Mouse (Mus musculus) MEL (cell line): ENCODE measurements around the gene Frmd4a. TPM values are rescaled to one million over a fixed set of nuclear protein-coding genes. Genes with fewer than 3 reads are reported as not detected.

Experiments
- DNase-seq: peaks from one replicate; pipeline ENCODE4 v3.0.0; 2011; ENCODE audit warnings: low read depth, low spot score
- H3K27ac ChIP-seq: 2 replicates; pipeline ENCODE4 v1.5.1; 2012; ENCODE audit warnings: low read depth, mild to moderate bottlenecking, control low read depth, low read length, moderate library complexity; ENCODE audit not compliant: control insufficient read depth
- H3K27me3 ChIP-seq, 2 experiments: fragments of 150-350 bp in 1 of 2; sonication (generic) in 1 of 2; 2 replicates each; pipeline ENCODE4 v1.6.1; 2012; ENCODE audit warnings: low read length in 2 of 2, mild to moderate bottlenecking in 2 of 2, improper control_type of control experiment in 1 of 2, moderate library complexity in 1 of 2; ENCODE audit not compliant: insufficient read depth in 2 of 2, control insufficient read depth in 1 of 2
- H3K36me3 ChIP-seq, 2 experiments: 2 replicates each; pipeline ENCODE4 v1.6.1; 2012 to 2014; ENCODE audit warnings: low read length in 2 of 2, improper control_type of control experiment in 1 of 2, inconsistent platforms in 1 of 2, mild to moderate bottlenecking in 1 of 2; ENCODE audit not compliant: insufficient read depth in 2 of 2, control insufficient read depth in 1 of 2
- H3K4me1 ChIP-seq, 2 experiments: fragments of 150-350 bp in 1 of 2; sonication (generic) in 1 of 2; 2 replicates each; pipeline ENCODE4 v1.6.1; 2012; ENCODE audit warnings: low read length in 2 of 2, improper control_type of control experiment in 1 of 2, mild to moderate bottlenecking in 1 of 2; ENCODE audit not compliant: insufficient read depth in 2 of 2, control insufficient read depth in 1 of 2
- H3K4me3 ChIP-seq, 2 experiments: fragments of 150-350 bp in 1 of 2; sonication (generic) in 1 of 2; 2 replicates each; pipeline ENCODE4 v1.5.1; 2012; ENCODE audit warnings: low read depth in 2 of 2, low read length in 2 of 2, mild to moderate bottlenecking in 2 of 2, moderate library complexity in 2 of 2, control low read depth in 1 of 2, improper control_type of control experiment in 1 of 2; ENCODE audit not compliant: control insufficient read depth in 1 of 2, insufficient read depth in 1 of 2
- H3K79me2 ChIP-seq: 2 replicates; pipeline ENCODE4 v1.6.1; 2012; ENCODE audit warnings: mild to moderate bottlenecking, low read length, moderate library complexity; ENCODE audit not compliant: control insufficient read depth, poor library complexity, insufficient read depth
- H3K9ac ChIP-seq: 2 replicates; pipeline ENCODE4 v1.6.1; 2012; ENCODE audit warnings: low read depth, mild to moderate bottlenecking, control low read depth, low read length, moderate library complexity; ENCODE audit not compliant: control insufficient read depth, poor library complexity, severe bottlenecking
- H3K9me3 ChIP-seq: fragments of 150-350 bp; sonication (generic); replicated peaks from 2 replicates; pipeline ENCODE4 v1.6.1; 2012; ENCODE audit warnings: mild to moderate bottlenecking, low read length, improper control_type of control experiment, moderate library complexity; ENCODE audit not compliant: insufficient read depth
- BHLHE40 ChIP-seq: IDR thresholded peaks from 2 replicates; pipeline ENCODE4 v1.6.1; 2012; ENCODE audit warnings: low read depth, mild to moderate bottlenecking, inconsistent platforms, low read length, improper control_type of control experiment, borderline replicate concordance
- CHD1 ChIP-seq: IDR thresholded peaks from 2 replicates; pipeline ENCODE4 v1.6.1; 2012; ENCODE audit warnings: low read depth, mild to moderate bottlenecking, inconsistent platforms, low read length, improper control_type of control experiment
- CTCF ChIP-seq, 3 experiments: IDR thresholded peaks in 2 of 3; conservative IDR thresholded peaks in 1 of 3; 2 replicates each; pipeline ENCODE4 v1.5.1; 2011 to 2012; ENCODE audit warnings: low read length in 3 of 3, low read depth in 2 of 3, mild to moderate bottlenecking in 2 of 3, improper control_type of control experiment in 1 of 3, inconsistent platforms in 1 of 3, mixed read lengths in 1 of 3, moderate library complexity in 1 of 3; ENCODE audit not compliant: control insufficient read depth in 1 of 3, insufficient read depth in 1 of 3, poor library complexity in 1 of 3, severe bottlenecking in 1 of 3
- E2F4 ChIP-seq: IDR thresholded peaks from 2 replicates; pipeline ENCODE4 v1.6.1; 2011; ENCODE audit warnings: low read depth, low read length, improper control_type of control experiment, borderline replicate concordance
- GABPA ChIP-seq: IDR thresholded peaks from 2 replicates; pipeline ENCODE4 v1.6.1; 2012; ENCODE audit warnings: low read depth, mild to moderate bottlenecking, inconsistent platforms, low read length, improper control_type of control experiment, moderate library complexity
- GATA1 ChIP-seq: IDR thresholded peaks from 2 replicates; pipeline ENCODE4 v1.6.1; 2011; ENCODE audit warnings: low read depth, low read length, improper control_type of control experiment
- KAT2A ChIP-seq: conservative IDR thresholded peaks from 2 replicates; pipeline ENCODE4 v1.6.1; 2012; ENCODE audit warnings: low read depth, low read length, improper control_type of control experiment, inconsistent platforms
- MAFK ChIP-seq: IDR thresholded peaks from 2 replicates; pipeline ENCODE4 v1.6.1; 2011; ENCODE audit warnings: low read depth, mild to moderate bottlenecking, low read length, improper control_type of control experiment, borderline replicate concordance
- MAZ ChIP-seq: IDR thresholded peaks from 2 replicates; pipeline ENCODE4 v1.6.1; 2012; ENCODE audit warnings: low read depth, mild to moderate bottlenecking, inconsistent platforms, low read length, improper control_type of control experiment
- MYB ChIP-seq: IDR thresholded peaks from 2 replicates; pipeline ENCODE4 v1.6.1; 2011; ENCODE audit warnings: mild to moderate bottlenecking, low read depth, low read length, improper control_type of control experiment
- NRF1 ChIP-seq: IDR thresholded peaks from 2 replicates; pipeline ENCODE4 v1.6.1; 2014; ENCODE audit warnings: low read depth, mild to moderate bottlenecking, inconsistent platforms, low read length, improper control_type of control experiment, moderate library complexity; ENCODE audit not compliant: poor library complexity, insufficient read depth, severe bottlenecking
- POLR2AphosphoS2 ChIP-seq: IDR thresholded peaks from 2 replicates; pipeline ENCODE4 v1.6.1; 2011; ENCODE audit warnings: low read length, improper control_type of control experiment
- POLR2AphosphoS5 ChIP-seq: IDR thresholded peaks from 2 replicates; pipeline ENCODE4 v1.6.1; 2012; ENCODE audit warnings: low read depth, borderline replicate concordance, mild to moderate bottlenecking, inconsistent platforms, low read length, moderate library complexity, mixed read lengths
- RCOR1 ChIP-seq: IDR thresholded peaks from 2 replicates; pipeline ENCODE4 v1.6.1; 2012; ENCODE audit warnings: low read depth, mild to moderate bottlenecking, inconsistent platforms, low read length, improper control_type of control experiment
- TAL1 ChIP-seq: IDR thresholded peaks from 2 replicates; pipeline ENCODE4 v1.6.1; 2012; ENCODE audit warnings: mild to moderate bottlenecking, inconsistent platforms, low read length, moderate library complexity, mixed read lengths
- USF2 ChIP-seq, 2 experiments: IDR thresholded peaks; 2 replicates each; pipeline ENCODE4 v1.6.1; 2011 to 2012; ENCODE audit warnings: improper control_type of control experiment in 2 of 2, low read length in 2 of 2, borderline replicate concordance in 1 of 2, inconsistent platforms in 1 of 2, low read depth in 1 of 2, mild to moderate bottlenecking in 1 of 2; ENCODE audit not compliant: insufficient read depth in 1 of 2
- ZC3H11A ChIP-seq: IDR thresholded peaks from 2 replicates; pipeline ENCODE4 v1.6.1; 2012; ENCODE audit warnings: low read depth, mild to moderate bottlenecking, inconsistent platforms, low read length, improper control_type of control experiment
- ZMIZ1 ChIP-seq: IDR thresholded peaks from 2 replicates; pipeline ENCODE4 v1.6.1; 2012; ENCODE audit warnings: low read depth, mild to moderate bottlenecking, inconsistent platforms, low read length, improper control_type of control experiment, moderate library complexity
- ZNF384 ChIP-seq: IDR thresholded peaks from 2 replicates; pipeline ENCODE4 v1.6.1; 2012; ENCODE audit warnings: low read depth, mild to moderate bottlenecking, inconsistent platforms, low read length, improper control_type of control experiment
- polyA plus RNA-seq, 2 experiments: library from polyadenylated mRNA; stranded (reverse) in 1 of 2; unstranded in 1 of 2; fragments of >175 nt in 1 of 2; fragments of >200 nt in 1 of 2; gene quantifications; 2 replicates each; pipeline versions ENCODE4 v1.2.1 to v1.2.4; 2012; ENCODE audit warnings: low replicate concordance in 2 of 2, low read depth in 1 of 2; ENCODE audit not compliant: insufficient read length in 2 of 2, insufficient read depth in 1 of 2, missing spikeins in 1 of 2
- total RNA-seq: library from RNA; depleted of rRNA; stranded (reverse); fragments of 300-350 nt; gene quantifications from 2 replicates; pipeline ENCODE4 v1.2.3, GENCODE M21; 2012

Gene Frmd4a
- total and polyA plus RNA-seq, 3 experiments: 6.4 to 14.4 TPM; not detected in 1

- Histone ChIP-seq H3K36me3 (no peaks in the 10 kb centered on the region), H3K79me2 (no peaks in the 10 kb centered on the region), H3K27ac (no peak overlapping the region), H3K27me3 (peaks cover 0 to 3% of the 10 kb centered on the region in 2 experiments; a peak in 3 of 4 replicates), H3K4me1 (no peaks in the 10 kb centered on the region), H3K9me3 (no peaks in the 10 kb centered on the region), H3K9ac (no peak overlapping the region), H3K4me3 (no peak overlapping the region)
- TF ChIP-seq MAFK: no peak
- TF ChIP-seq E2F4: no peak
- TF ChIP-seq RCOR1: no peak
- no peak for TF ChIP-seq BHLHE40
- no peak for TF ChIP-seq KAT2A
- no peak for TF ChIP-seq ZC3H11A
- no peak for TF ChIP-seq POLR2AphosphoS2
- TF ChIP-seq MYB: no peak
- TF ChIP-seq GABPA: no peak
- no peak for TF ChIP-seq CTCF (IDR thresholded peaks at IDR 0.05 in 2 of 3, conservative IDR thresholded peaks at IDR 0.05 in 1 of 3; ENCODE audit: control insufficient read depth in 1 of 3, insufficient read depth in 1 of 3, low read depth in 2 of 3, low read length in 3 of 3, poor library complexity in 1 of 3, severe bottlenecking in 1 of 3)
- TF ChIP-seq NRF1: no peak
- TF ChIP-seq ZMIZ1: no peak
- no peak for TF ChIP-seq GATA1
- DNase-seq: peak; percentile 42
Measured at GRCm38 (mm10) chr2:4394641-4395040, 377.1 kb downstream of the Frmd4a start.

- no peak overlapping the region for H3K27ac ChIP-seq
- TF ChIP-seq CHD1 (no peak), ZMIZ1 (no peak), ZNF384 (no peak), USF2 (IDR thresholded peaks at IDR 0.05; ENCODE audit: borderline replicate concordance in 1 of 2, insufficient read depth in 1 of 2, low read depth in 1 of 2, low read length in 2 of 2) (no peak), ZC3H11A (no peak), MAFK (no peak), RCOR1 (no peak), POLR2AphosphoS5 (no peak), MAZ (no peak), TAL1 (no peak)
- no peaks in the 10 kb centered on the region for H3K36me3 ChIP-seq
- no peaks in the 10 kb centered on the region for H3K9me3 ChIP-seq
- H3K4me3 ChIP-seq: no peak overlapping the region
- H3K4me1 ChIP-seq: no peaks in the 10 kb centered on the region
- H3K79me2 ChIP-seq: no peaks in the 10 kb centered on the region
- H3K9ac ChIP-seq: no peak overlapping the region
- no peaks in the 10 kb centered on the region; a peak in 2 of 4 replicates for H3K27me3 ChIP-seq
- no peak for DNase-seq
Measured at GRCm38 (mm10) chr2:4399721-4400120, 382.2 kb downstream of the Frmd4a start.
